ENCODE assay signal across 8 mouse cellular contexts in genomic region chr10:4333319-4333718, GRCm38 (mm10). TPM values are rescaled to one million over a fixed set of nuclear protein-coding genes. Genes with fewer than 3 reads are reported as not detected.
DNase-seq lines count a peak whose midpoint lies in the region; ATAC-seq and TF ChIP-seq lines count a peak whose summit lies in the region.

No protein-coding gene starts in this region.

- no peak overlapping the region for H3K4me3 ChIP-seq in embryonic facial prominence, embryonic 11.5 days (ENCODE audit: low read depth, low read length)
- peak overlapping the region; percentile 62 for H3K4me3 ChIP-seq in heart, embryonic 10.5 days
- H3K4me3 ChIP-seq in liver, embryonic 14.5 days (ENCODE audit: insufficient read depth in 1 of 2, low read depth in 2 of 2, low read length in 2 of 2), result no peak overlapping the region

- H3K4me2 ChIP-seq in embryonic facial prominence, embryonic 11.5 days (ENCODE audit: low read depth, low read length), result no peak overlapping the region
- H3K4me2 ChIP-seq in liver, embryonic 14.5 days (ENCODE audit: low read depth), result peak overlapping the region; percentile 64

- TF ChIP-seq CTCF in liver, embryonic 14.5 days (IDR thresholded peaks at IDR 0.05; ENCODE audit: low read depth), result peak; percentile 66

- WGBS in embryonic facial prominence, embryonic 11.5 days, result 9% methylated on average over 8 of the region's 8 CpGs
- WGBS in heart, embryonic 10.5 days, result 11% methylated on average over 8 of the region's 8 CpGs
- WGBS in liver, embryonic 14.5 days (ENCODE audit: insufficient replicate concordance), result 7% methylated on average over 8 of the region's 8 CpGs

- no peaks in the 10 kb centered on the region for H3K36me3 ChIP-seq in embryonic facial prominence, embryonic 11.5 days (replicated peaks; ENCODE audit: control insufficient read depth, insufficient read depth, low read depth, low read length)
- no peaks in the 10 kb centered on the region for H3K36me3 ChIP-seq in heart, embryonic 10.5 days
- no peaks in the 10 kb centered on the region for H3K36me3 ChIP-seq in liver, embryonic 14.5 days (replicated peaks; ENCODE audit: control insufficient read depth, insufficient read depth, low read depth)

- no peaks in the 10 kb centered on the region for H3K27me3 ChIP-seq in embryonic facial prominence, embryonic 11.5 days (ENCODE audit: control insufficient read depth, insufficient read depth, low read length)
- H3K27me3 ChIP-seq in heart, embryonic 10.5 days (ENCODE audit: insufficient read depth, poor library complexity, severe bottlenecking), result no peaks in the 10 kb centered on the region
- H3K27me3 ChIP-seq in liver, embryonic 14.5 days (ENCODE audit: control insufficient read depth, insufficient read depth, low read length), result no peaks in the 10 kb centered on the region

- peak; percentile 58 for ATAC-seq in CD4-positive, CD25-positive, alpha-beta regulatory T cell, adult 4 months
- ATAC-seq in embryonic facial prominence, embryonic 11.5 days (replicated peaks; ENCODE audit: insufficient number of reproducible peaks, low FRiP score, low TSS enrichment, low read depth), result no peak
- ATAC-seq in liver, embryonic 14.5 days (ENCODE audit: insufficient read depth), result no peak
- ATAC-seq in erythroblast, adult 5-6 weeks (replicated peaks; ENCODE audit: low FRiP score, poor library complexity, severe bottlenecking), result no peak

- no peaks in the 10 kb centered on the region for H3K4me1 ChIP-seq in embryonic facial prominence, embryonic 11.5 days (ENCODE audit: control insufficient read depth, insufficient read depth, low read length)
- H3K4me1 ChIP-seq in heart, embryonic 10.5 days, result peaks cover 24% of the 10 kb centered on the region; the same call in 1 of the 2 replicates
- peaks cover 0 to 12% of the 10 kb centered on the region in 2 experiments; a peak in 2 of 4 replicates for H3K4me1 ChIP-seq in liver, embryonic 14.5 days (replicated peaks; ENCODE audit: control insufficient read depth in 2 of 2, insufficient read depth in 2 of 2, low read length in 1 of 2)

- H3K9me3 ChIP-seq in embryonic facial prominence, embryonic 11.5 days (replicated peaks; ENCODE audit: control insufficient read depth, low read length), result no peaks in the 10 kb centered on the region
- H3K9me3 ChIP-seq in heart, embryonic 10.5 days, result no peaks in the 10 kb centered on the region
- no peaks in the 10 kb centered on the region for H3K9me3 ChIP-seq in liver, embryonic 14.5 days (ENCODE audit: control insufficient read depth, low read length)

- H3K27ac ChIP-seq in embryonic facial prominence, embryonic 11.5 days (replicated peaks; ENCODE audit: low read depth, low read length), result no peak overlapping the region
- H3K27ac ChIP-seq in heart, embryonic 10.5 days, result peak overlapping the region; percentile 57; the same call in 1 of the 2 replicates
- H3K27ac ChIP-seq in liver, embryonic 14.5 days, result no peak overlapping the region

- H3K9ac ChIP-seq in embryonic facial prominence, embryonic 11.5 days (replicated peaks; ENCODE audit: low read length), result no peak overlapping the region
- H3K9ac ChIP-seq in liver, embryonic 14.5 days (replicated peaks), result no peak overlapping the region

- peak; percentile 70 for DNase-seq in adrenal gland, postnatal 10 days
- DNase-seq in embryonic facial prominence, embryonic 11.5 days (ENCODE audit: low spot score), result peak; percentile 76
- DNase-seq in heart, embryonic 10.5 days (ENCODE audit: low spot score), result no peak
- peak; percentile 62 for DNase-seq in kidney, adult 9 months
- DNase-seq in liver, embryonic 14.5 days (ENCODE audit: low read depth in 3 of 3, low spot score in 3 of 3), result no peak
- DNase-seq in neural tube, embryonic 10.5 days (ENCODE audit: extremely low spot score, low spot score), result peak; percentile 62

- TF ChIP-seq EP300 in liver, embryonic 14.5 days (IDR thresholded peaks at IDR 0.05; ENCODE audit: low read depth), result no peak

RNA-seq across cellular contexts. Expression of gene Zbtb2, which starts 54.6 kb away (rescaled TPM):
- 10 to 100 TPM; 10.2 to 10.5 TPM for polyA plus RNA-seq in CD4-positive, CD25-positive, alpha-beta regulatory T cell, adult 4 months (2017; shearing (Covaris generic))
- 10 to 100 TPM; 10.6 to 12.1 TPM for total RNA-seq in adrenal gland, postnatal 10 days (2021)
- 20.3 and 23.3 TPM in 2 replicates for polyA plus RNA-seq in embryonic facial prominence, embryonic 11.5 days (2014; fragmentation: Nextera tagmentation; extraction: Ambion mirVana)
- 14.1 and 15.6 TPM in 2 replicates for polyA plus RNA-seq in heart, embryonic 10.5 days (2016; fragmentation: Nextera tagmentation; extraction: Ambion mirVana)
- polyA plus RNA-seq in liver, embryonic 14.5 days (2012; rRNA removed), result 2.9 and 3.1 TPM in 2 replicates
- 3.0 and 4.7 TPM in 2 replicates for polyA plus RNA-seq in liver, embryonic 14.5 days (2014; fragmentation: Nextera tagmentation; extraction: Ambion mirVana)
- total RNA-seq in erythroblast, adult 5-6 weeks (2015; ENCODE audit: low replicate concordance), result 4.4 and 4.8 TPM in 2 replicates
- 2.6 and 4.6 TPM in 2 replicates for total RNA-seq in erythroblast, adult 5-6 weeks (2017; ENCODE audit: low replicate concordance)

Comparison
In these comparisons a context has a peak if more than half of its experiments do, and no peak if none do; other contexts are left out.
1. DNase-seq: peak in adrenal gland, postnatal 10 days (single experiment), embryonic facial prominence, embryonic 11.5 days (single experiment), kidney, adult 9 months (single experiment) and neural tube, embryonic 10.5 days (single experiment); none in heart, embryonic 10.5 days (single experiment) and liver, embryonic 14.5 days (0 of 3).